Mouse (Mus musculus): ENCODE measurements around the gene Pnpla1.

GRCm38 (mm10) chr17:28850511-28850910 is 7.7 kb upstream of the Pnpla1 start:
- no peak for TF ChIP-seq CTCF (IDR thresholded peaks at IDR 0.05)
- no peak for TF ChIP-seq EP300 (IDR thresholded peaks at IDR 0.05)

All from lung, postnatal 0 days (tissue).